Mouse (Mus musculus) hindbrain, embryonic 12.5 days (tissue): ENCODE data around the gene Rxylt1. TPM values are rescaled to one million over a fixed set of nuclear protein-coding genes. Genes with fewer than 3 reads are reported as not detected.

Source experiments
- ATAC-seq: fragments of 200-750 bp; cut with Nextera tagmentation; 2 replicates; pipeline ENCODE4 v1.8.0; 2017; ENCODE audit warnings: moderate TSS enrichment; ENCODE audit not compliant: low FRiP score
- H3K27ac ChIP-seq: fragments of 300-500 bp; sonication (generic); 2 replicates; pipeline ENCODE4 v1.5.1; 2016; ENCODE audit warnings: mild to moderate bottlenecking
- H3K27me3 ChIP-seq: fragments of 300-500 bp; sonication (generic); 2 replicates; pipeline ENCODE4 v1.6.1; 2016; ENCODE audit warnings: mild to moderate bottlenecking
- H3K36me3 ChIP-seq: fragments of 300-500 bp; sonication (generic); 2 replicates; pipeline ENCODE4 v1.6.1; 2016; ENCODE audit warnings: mild to moderate bottlenecking
- H3K4me1 ChIP-seq: fragments of 300-500 bp; sonication (generic); 2 replicates; pipeline ENCODE4 v1.6.1; 2016
- H3K4me2 ChIP-seq: fragments of 300-500 bp; sonication (generic); replicated peaks from 2 replicates; pipeline ENCODE4 v1.6.1; 2016; ENCODE audit warnings: mild to moderate bottlenecking
- H3K4me3 ChIP-seq: fragments of 300-500 bp; sonication (generic); 2 replicates; pipeline ENCODE4 v1.5.1; 2016; ENCODE audit warnings: mild to moderate bottlenecking
- H3K9ac ChIP-seq: fragments of 300-500 bp; sonication (generic); 2 replicates; pipeline ENCODE4 v1.6.1; 2016; ENCODE audit warnings: mild to moderate bottlenecking, moderate library complexity
- H3K9me3 ChIP-seq: fragments of 300-500 bp; sonication (generic); replicated peaks from 2 replicates; pipeline ENCODE4 v1.6.1; 2016; ENCODE audit warnings: mild to moderate bottlenecking
- WGBS: fragments of 180-500 bp; shearing (Covaris S2); methylation state at CpG from one replicate; pipeline ENCODE4 v1.1.7; 2016; 5-methylcytosine and 5-hydroxymethylcytosine counted together
- polyA plus RNA-seq: library from polyadenylated mRNA; unstranded; fragments of >200 nt; fragmentation: Nextera tagmentation; extraction: Ambion mirVana; gene quantifications from 2 replicates; pipeline ENCODE4 v1.2.1, GENCODE M21; 2016

Gene Rxylt1
- polyA plus RNA-seq, 1 experiment from 2014 or later = 45.3 TPM

DNA sequence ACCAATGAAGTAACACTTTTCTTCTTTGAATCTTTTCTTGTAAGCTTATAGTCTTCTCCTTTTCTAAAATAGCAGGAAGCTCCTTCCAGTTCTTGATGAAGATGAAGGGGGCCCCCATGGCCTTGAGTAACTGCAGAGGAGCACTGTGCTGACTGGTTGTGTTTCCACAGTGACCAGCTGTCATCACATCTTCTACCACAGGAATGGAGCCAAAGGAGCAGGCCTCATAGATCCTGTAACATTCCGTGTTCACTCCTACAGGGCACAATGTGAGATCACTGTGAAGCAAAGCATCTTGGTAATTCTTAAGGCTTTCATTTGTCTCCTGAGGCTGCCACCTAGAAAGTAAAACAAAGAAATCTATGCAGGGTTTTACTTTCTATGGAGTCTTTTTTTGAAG lies 15.8 kb downstream of the Rxylt1 start:
- H3K9ac ChIP-seq = no peak overlapping the region
- no peak overlapping the region for H3K4me3 ChIP-seq
- H3K36me3 ChIP-seq = peaks cover 12% of the 10 kb centered on the region
- H3K27ac ChIP-seq = no peak overlapping the region
- 88% methylated on average over 1 of the region's 1 CpGs for WGBS
- no peak overlapping the region for H3K4me2 ChIP-seq
- 0 out of 2 replicates have a peak, but pooled peaks cover 4% of the 10 kb centered on the region for H3K9me3 ChIP-seq
- no peak for ATAC-seq
- no peaks in the 10 kb centered on the region for H3K4me1 ChIP-seq
- no peaks in the 10 kb centered on the region for H3K27me3 ChIP-seq

DNA sequence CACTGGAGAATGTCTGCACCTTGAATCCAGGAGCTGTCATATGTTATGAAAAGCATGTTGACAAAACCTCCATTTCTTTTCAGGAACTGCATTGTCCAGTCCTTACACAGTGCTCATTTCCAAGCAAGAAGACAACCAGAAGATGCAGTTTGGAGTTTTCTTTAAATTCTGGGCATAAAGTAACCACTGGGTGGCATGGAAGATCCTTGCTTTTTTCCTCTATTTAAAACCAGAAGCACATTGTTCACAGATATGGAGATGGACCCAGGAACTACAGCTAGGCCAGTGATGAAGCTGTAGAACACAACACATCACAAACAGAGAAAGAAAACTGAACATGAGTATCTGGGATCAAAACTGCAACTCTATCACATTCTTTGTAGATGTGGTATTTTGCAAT lies 28.0 kb downstream of the Rxylt1 start:
- no peak overlapping the region for H3K9ac ChIP-seq
- no peak overlapping the region for H3K4me3 ChIP-seq
- H3K36me3 ChIP-seq = no peaks in the 10 kb centered on the region
- no peaks in the 10 kb centered on the region for H3K27me3 ChIP-seq
- H3K4me1 ChIP-seq = no peaks in the 10 kb centered on the region
- H3K9me3 ChIP-seq = no peaks in the 10 kb centered on the region
- H3K27ac ChIP-seq = no peak overlapping the region
- H3K4me2 ChIP-seq = no peak overlapping the region
- no peak for ATAC-seq

DNA sequence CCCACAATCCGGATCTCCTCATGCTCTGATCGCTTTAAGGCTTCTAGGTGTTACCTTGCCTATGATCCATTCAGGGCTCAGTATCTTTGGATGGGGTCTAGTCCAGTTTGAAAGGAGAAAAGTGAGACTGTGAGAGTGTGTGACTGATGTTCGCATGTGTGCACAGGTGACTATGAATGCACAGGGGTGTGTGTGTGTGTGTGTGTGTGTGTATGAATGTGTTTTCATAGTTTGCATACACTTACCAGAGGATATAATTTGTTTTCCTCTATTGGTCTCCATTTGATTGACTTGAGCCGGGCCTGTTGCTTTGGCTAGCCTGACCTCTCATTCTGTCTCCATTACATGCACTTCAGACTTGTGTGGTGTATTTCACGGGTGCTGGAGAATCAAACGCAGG lies 41.3 kb downstream of the Rxylt1 start:
- no peaks in the 10 kb centered on the region for H3K9me3 ChIP-seq
- H3K4me1 ChIP-seq = no peaks in the 10 kb centered on the region
- no peak overlapping the region for H3K4me3 ChIP-seq
- 87% methylated on average over 6 of the region's 6 CpGs for WGBS
- H3K4me2 ChIP-seq = no peak overlapping the region
- H3K9ac ChIP-seq = no peak overlapping the region
- no peaks in the 10 kb centered on the region for H3K36me3 ChIP-seq
- ATAC-seq = no peak
- no peaks in the 10 kb centered on the region for H3K27me3 ChIP-seq
- no peak overlapping the region for H3K27ac ChIP-seq

DNA sequence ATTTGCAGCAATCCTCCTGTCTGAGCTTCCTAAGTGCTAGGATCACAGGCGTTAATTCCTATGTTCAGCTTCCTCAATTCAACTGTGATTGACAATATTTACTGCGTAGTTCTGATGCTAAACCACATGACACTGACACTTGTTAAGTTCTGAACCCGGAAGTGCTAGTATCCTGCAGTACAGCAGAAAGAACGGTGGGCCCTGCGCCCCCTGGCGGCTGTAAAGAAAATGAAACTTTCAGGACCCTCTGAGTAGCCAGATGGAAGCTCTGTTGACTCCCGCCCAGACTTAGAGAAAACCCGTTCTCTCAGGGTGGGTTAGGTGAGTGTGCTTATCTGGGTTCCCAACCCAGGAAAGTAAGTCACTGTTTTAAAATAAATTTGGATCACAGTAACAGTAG lies 42.6 kb downstream of the Rxylt1 start:
- no peak overlapping the region for H3K27ac ChIP-seq
- H3K36me3 ChIP-seq = no peaks in the 10 kb centered on the region
- H3K4me2 ChIP-seq = no peak overlapping the region
- 15% methylated on average over 8 of the region's 8 CpGs for WGBS
- H3K9ac ChIP-seq = no peak overlapping the region
- no peak overlapping the region for H3K4me3 ChIP-seq
- H3K4me1 ChIP-seq = no peaks in the 10 kb centered on the region
- no peaks in the 10 kb centered on the region for H3K9me3 ChIP-seq
- peak; percentile 78 for ATAC-seq
- no peaks in the 10 kb centered on the region for H3K27me3 ChIP-seq

- no peak overlapping the region for H3K27ac ChIP-seq
- H3K27me3 ChIP-seq = no peaks in the 10 kb centered on the region
- WGBS = 38% methylated on average over 6 of the region's 6 CpGs
- no peak overlapping the region for H3K4me2 ChIP-seq
- no peaks in the 10 kb centered on the region for H3K36me3 ChIP-seq
- no peaks in the 10 kb centered on the region for H3K4me1 ChIP-seq
- no peak overlapping the region for H3K4me3 ChIP-seq
- no peak for ATAC-seq
- no peak overlapping the region for H3K9ac ChIP-seq
- H3K9me3 ChIP-seq = 0 out of 2 replicates have a peak, but pooled peaks cover 2% of the 10 kb centered on the region
These were observed 45.3 kb downstream of the Rxylt1 start for GRCm38 (mm10) chr10:122051831-122052230.

GRCm38 (mm10) chr10:122047727-122048365 lies 49.3 kb downstream of the Rxylt1 start:
- peak overlapping the region; percentile 87 for H3K4me3 ChIP-seq
- H3K27me3 ChIP-seq = no peaks in the 10 kb centered on the region
- peak overlapping the region; percentile 94 for H3K27ac ChIP-seq
- H3K4me1 ChIP-seq = peaks cover 11% of the 10 kb centered on the region
- peak overlapping the region; percentile 92 for H3K9ac ChIP-seq
- H3K4me2 ChIP-seq = peak overlapping the region; percentile 65
- ATAC-seq = peak; percentile 75
- WGBS = 11% methylated on average over 42 of the region's 44 CpGs
- H3K9me3 ChIP-seq = 0 out of 2 replicates have a peak, but pooled peaks cover 2% of the 10 kb centered on the region
- H3K36me3 ChIP-seq = no peaks in the 10 kb centered on the region

DNA sequence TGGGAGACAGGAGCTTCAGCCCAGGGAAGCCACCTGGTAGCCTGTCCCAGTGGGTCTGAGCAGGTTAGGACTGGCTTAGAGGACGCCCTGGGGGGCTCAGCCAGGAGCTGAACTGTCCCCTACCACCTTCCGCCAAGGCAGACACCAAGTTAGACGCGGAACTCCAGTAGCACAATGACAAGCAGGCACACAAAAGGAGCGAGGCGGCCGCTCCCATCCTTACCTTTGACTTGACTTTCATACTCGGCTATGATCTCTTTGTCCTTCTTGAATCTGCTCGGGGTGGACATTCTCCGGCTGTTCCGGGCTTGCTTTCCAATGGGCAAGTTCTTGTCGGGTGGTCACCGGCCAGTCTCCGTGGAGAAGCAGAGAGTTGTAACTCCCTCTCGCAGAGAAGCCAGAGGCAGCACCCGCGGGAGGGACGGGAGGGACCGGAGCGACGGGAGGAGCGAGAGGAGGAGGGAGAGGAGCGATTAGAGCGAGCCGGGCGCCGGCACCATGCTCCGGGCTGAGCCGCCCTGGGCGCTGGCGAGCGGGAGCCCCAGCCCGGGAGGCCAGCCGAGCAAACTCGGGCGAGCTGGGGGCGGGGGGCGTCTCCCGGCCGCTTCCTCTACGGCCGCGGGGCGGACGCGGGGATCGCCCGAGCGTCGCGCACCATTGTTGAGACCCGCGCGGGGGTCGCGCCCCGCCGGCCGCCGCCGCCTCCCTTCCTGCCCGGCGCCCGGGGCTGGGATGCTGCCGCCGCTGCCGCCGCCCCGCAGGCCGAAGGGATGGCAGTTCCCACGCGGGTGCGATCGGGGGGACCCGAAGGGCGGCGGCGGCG lies 50.1 kb downstream of the Rxylt1 start, which contains the start of gene Srgap1:
Srgap1 (minus strand) TSS at position 412 of the 823 bp plus-strand sequence.
- H3K4me3 ChIP-seq = peak within 1 kb of the TSS; percentile 87
- no peaks in the 10 kb centered on the region for H3K27me3 ChIP-seq
- 0 out of 2 replicates have a peak, but pooled peaks cover 5% of the 10 kb centered on the region for H3K36me3 ChIP-seq
- H3K4me1 ChIP-seq = peaks cover 11% of the 10 kb centered on the region
- 0 out of 2 replicates have a peak, but pooled peaks cover 2% of the 10 kb centered on the region for H3K9me3 ChIP-seq
- WGBS = under 1% methylated on average over 49 of the region's 79 CpGs
- H3K9ac ChIP-seq = peak within 1 kb of the TSS; percentile 92
- ATAC-seq = peak; percentile 86
- peak within 1 kb of the TSS; percentile 65 for H3K4me2 ChIP-seq
- peak within 1 kb of the TSS; percentile 94 for H3K27ac ChIP-seq

DNA sequence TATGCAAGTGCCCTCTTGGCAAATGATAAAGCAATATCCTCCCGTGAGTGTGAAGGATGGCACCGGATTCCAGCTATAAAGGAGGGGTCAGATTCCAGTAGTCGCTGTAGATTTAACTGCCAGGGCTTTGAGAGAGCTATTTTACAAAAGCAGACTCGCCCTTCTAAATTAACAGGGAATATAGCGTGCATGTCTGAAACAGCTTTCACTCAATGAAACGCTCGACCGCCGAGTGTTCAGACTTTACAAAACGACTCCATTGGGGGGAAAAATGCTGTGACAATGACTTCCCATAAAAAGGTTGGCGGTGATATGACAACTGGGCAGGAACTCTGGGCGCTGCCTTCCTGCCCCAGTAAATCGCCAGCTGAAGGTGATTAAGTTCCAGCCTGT lies 50.7 kb downstream of the Rxylt1 start:
- WGBS = under 1% methylated on average over 13 of the region's 13 CpGs
- Histone ChIP-seq H3K36me3 (0 out of 2 replicates have a peak, but pooled peaks cover 5% of the 10 kb centered on the region), H3K27me3 (no peaks in the 10 kb centered on the region), H3K4me2 (peak overlapping the region; percentile 65), H3K4me1 (peaks cover 11% of the 10 kb centered on the region), H3K27ac (peak overlapping the region; percentile 94), H3K9ac (peak overlapping the region; percentile 92), H3K4me3 (peak overlapping the region; percentile 87), H3K9me3 (0 out of 2 replicates have a peak, but pooled peaks cover 2% of the 10 kb centered on the region)
- no peak for ATAC-seq

DNA sequence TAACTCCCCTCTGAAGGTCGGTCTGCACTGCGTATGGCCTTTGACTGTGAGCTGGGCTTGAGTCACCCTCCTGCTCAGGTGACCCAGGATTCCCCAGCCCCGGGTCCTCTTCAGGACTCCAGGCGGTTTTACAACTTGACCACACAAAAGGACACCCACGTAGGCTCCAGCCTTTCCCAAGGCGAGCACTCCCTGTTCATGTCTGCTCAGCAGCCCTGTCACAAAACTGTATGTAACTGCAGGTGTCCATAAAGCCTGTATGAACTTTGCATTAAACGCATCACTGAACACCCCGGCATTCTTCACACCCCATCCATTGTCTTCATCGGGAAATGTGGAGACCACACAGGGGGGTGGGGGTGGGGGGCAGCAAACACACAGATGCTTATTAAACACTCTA lies 51.2 kb downstream of the Rxylt1 start:
- ATAC-seq = no peak
- WGBS = 9% methylated on average over 9 of the region's 9 CpGs

DNA sequence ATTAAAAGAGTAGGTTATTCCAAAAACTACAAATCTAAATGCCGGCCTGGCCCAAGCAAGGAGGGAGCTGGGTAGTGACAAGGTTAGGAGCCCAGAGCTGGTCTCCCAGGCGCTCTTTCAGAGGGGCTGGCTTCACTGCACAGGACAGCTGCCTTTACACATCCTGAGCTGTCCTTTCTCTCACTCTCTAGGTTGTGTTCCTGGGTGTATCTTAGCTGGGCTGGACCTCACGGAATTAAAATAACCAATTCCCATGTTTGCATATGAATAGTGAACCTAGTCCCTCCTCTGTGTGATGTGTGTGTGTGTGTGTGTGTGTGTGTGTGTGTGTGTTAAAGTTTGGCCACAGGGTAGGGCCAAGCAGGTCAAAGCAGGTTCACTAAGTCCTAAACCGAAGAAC lies 52.2 kb downstream of the Rxylt1 start:
- peak overlapping the region; percentile 58 for H3K27ac ChIP-seq
- peak overlapping the region; percentile 92 for H3K9ac ChIP-seq
- peaks cover 11% of the 10 kb centered on the region for H3K4me1 ChIP-seq
- H3K27me3 ChIP-seq = no peaks in the 10 kb centered on the region
- 58% methylated on average over 4 of the region's 4 CpGs for WGBS
- 0 out of 2 replicates have a peak, but pooled peaks cover 5% of the 10 kb centered on the region for H3K36me3 ChIP-seq
- peak overlapping the region; percentile 87 for H3K4me3 ChIP-seq
- ATAC-seq = no peak
- peak overlapping the region; percentile 65 for H3K4me2 ChIP-seq
- 0 out of 2 replicates have a peak, but pooled peaks cover 2% of the 10 kb centered on the region for H3K9me3 ChIP-seq

More for the DNA sequence above, 51.2 kb downstream of the Rxylt1 start:
- Histone ChIP-seq H3K4me1 (peaks cover 11% of the 10 kb centered on the region), H3K36me3 (0 out of 2 replicates have a peak, but pooled peaks cover 5% of the 10 kb centered on the region), H3K9me3 (0 out of 2 replicates have a peak, but pooled peaks cover 2% of the 10 kb centered on the region), H3K4me3 (peak overlapping the region; percentile 87), H3K27ac (peak overlapping the region; percentile 94), H3K4me2 (peak overlapping the region; percentile 65), H3K27me3 (no peaks in the 10 kb centered on the region), H3K9ac (peak overlapping the region; percentile 92)

DNA sequence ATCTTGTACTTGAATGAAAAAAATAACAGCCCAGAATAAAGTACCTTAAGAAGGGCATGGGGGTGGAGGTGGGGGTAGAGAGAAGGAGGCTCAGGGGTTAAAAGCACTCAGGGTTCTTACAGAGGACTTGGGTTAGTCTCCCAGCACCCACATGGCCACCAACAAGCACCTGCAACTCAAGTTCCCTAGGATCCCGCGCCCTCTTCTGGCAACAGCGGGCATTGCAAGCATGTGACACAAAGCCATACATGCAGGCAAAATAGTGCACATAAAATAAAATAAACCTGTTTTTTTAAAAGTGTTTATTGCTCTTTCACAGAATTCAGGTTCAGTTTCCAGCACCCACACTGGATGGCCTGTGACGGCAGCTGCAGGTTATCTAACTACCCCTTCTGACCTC lies 56.8 kb downstream of the Rxylt1 start:
- no peak for ATAC-seq
- whole genome bisulfite sequencing = 37% methylated on average over 4 of the region's 4 CpGs
- no peak overlapping the region for H3K4me2 ChIP-seq

DNA sequence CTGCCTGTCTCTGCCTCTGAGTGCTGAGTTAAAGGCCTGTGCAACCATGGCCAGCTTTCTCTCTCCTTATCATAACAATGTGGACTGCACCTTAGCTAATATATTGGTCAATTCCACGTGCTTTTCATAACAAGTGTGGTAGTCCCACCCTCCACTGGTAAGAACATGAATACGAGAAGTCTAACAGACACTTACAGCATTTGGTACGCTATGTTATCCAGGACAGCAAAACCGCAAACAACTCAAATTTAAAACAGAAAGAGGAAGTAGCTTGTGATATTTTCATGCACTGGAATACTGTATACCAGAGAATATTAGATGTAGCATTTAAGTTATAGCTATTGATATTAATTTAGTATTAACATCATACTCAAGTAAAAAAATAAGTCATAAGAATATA lies 57.6 kb downstream of the Rxylt1 start:
- Histone ChIP-seq H3K4me1 (no peaks in the 10 kb centered on the region), H3K36me3 (peaks cover 18% of the 10 kb centered on the region; the same call in 1 of the 2 replicates), H3K9ac (no peak overlapping the region), H3K4me2 (no peak overlapping the region), H3K9me3 (no peaks in the 10 kb centered on the region), H3K27me3 (no peaks in the 10 kb centered on the region), H3K27ac (no peak overlapping the region), H3K4me3 (no peak overlapping the region)
- WGBS = 93% methylated on average over 4 of the region's 4 CpGs
- no peak for ATAC-seq

More for the DNA sequence above, 56.8 kb downstream of the Rxylt1 start:
- Histone ChIP-seq H3K36me3 (peaks cover 16% of the 10 kb centered on the region; the same call in 1 of the 2 replicates), H3K27me3 (no peaks in the 10 kb centered on the region), H3K9ac (no peak overlapping the region), H3K9me3 (no peaks in the 10 kb centered on the region), H3K4me3 (no peak overlapping the region), H3K27ac (no peak overlapping the region), H3K4me1 (peaks cover 6% of the 10 kb centered on the region)
